Mouse (Mus musculus) sigmoid colon, adult 10 weeks (tissue): ENCODE measurements around the gene Spata9. TPM values are rescaled to one million over a fixed set of nuclear protein-coding genes. Genes with fewer than 3 reads are reported as not detected.

Source experiments
- polyA plus RNA-seq: library from polyadenylated mRNA; stranded (reverse); fragments of 350-450 nt; fragmentation: Illumina TruSeq; extraction: RNeasy Lipid Tissue Mini Kit (QIAGEN cat#74804); gene quantifications from one replicate; pipeline ENCODE4 v1.2.3, GENCODE M21; 2014; ENCODE audit warnings: low read depth, low replicate concordance

The Spata9 gene
- not detected for polyA plus RNA-seq

GRCm38 (mm10) chr13:75966850-75967249, at the start of gene Spata9:
Gene Spata9 (plus strand): TSS chr13:75967150.

GRCm38 (mm10) chr13:75943189-75944043, 23.5 kb upstream of the Spata9 start, which contains the start of gene Rhobtb3:
Gene Rhobtb3 (minus strand): TSS chr13:75943925.

GRCm38 (mm10) chr13:76017974-76018843, 51.3 kb downstream of the Spata9 start, which contains the start of gene Rfesd:
Gene Rfesd (minus strand): TSS chr13:76018719.

Other genes starting within 250 kb of the Spata9 start
- 161 TPM for gene Glrx, start 127.3 kb upstream of the Spata9 start, polyA plus RNA-seq
- gene Rhobtb3, start 23.2 kb upstream of the Spata9 start, polyA plus RNA-seq = 17.2 TPM
- gene Rfesd, start 51.6 kb downstream of the Spata9 start, polyA plus RNA-seq = 105 TPM
- not detected for gene Gpr150, start 89.8 kb downstream of the Spata9 start, polyA plus RNA-seq
- gene Arsk, start 131.5 kb downstream of the Spata9 start, polyA plus RNA-seq = 36.1 TPM
- gene Ttc37, start 131.6 kb downstream of the Spata9 start, polyA plus RNA-seq = 29.2 TPM